Mouse (Mus musculus) small intestine, adult 2 months (tissue): ENCODE results near the gene Llgl1. TPM values are rescaled to one million over a fixed set of nuclear protein-coding genes. Genes with fewer than 3 reads are reported as not detected.

Source experiments
- H3K27ac ChIP-seq: fragments of 200-500 bp; 2 replicates; pipeline ENCODE4 v1.5.1; 2012; ENCODE audit warnings: low read depth, low read length, control low read depth, inconsistent platforms; ENCODE audit not compliant: insufficient read depth
- H3K27me3 ChIP-seq: fragments of 200-500 bp; 2 replicates; pipeline ENCODE4 v1.6.1; 2012; ENCODE audit warnings: mild to moderate bottlenecking, moderate library complexity, low read length, inconsistent platforms; ENCODE audit not compliant: control insufficient read depth, insufficient read depth
- H3K36me3 ChIP-seq: fragments of 200-500 bp; 2 replicates; pipeline ENCODE4 v1.6.1; 2012; ENCODE audit warnings: mild to moderate bottlenecking, low read length, control low read depth, inconsistent platforms; ENCODE audit not compliant: control insufficient read depth, insufficient read depth
- H3K4me1 ChIP-seq: fragments of 200-500 bp; 2 replicates; pipeline ENCODE4 v1.6.1; 2012; ENCODE audit warnings: low read length, inconsistent platforms, mixed read lengths; ENCODE audit not compliant: control insufficient read depth, insufficient read depth, insufficient read length
- H3K4me3 ChIP-seq: fragments of 200-500 bp; 2 replicates; pipeline ENCODE4 v1.5.1; 2012; ENCODE audit warnings: low read depth, mild to moderate bottlenecking, control low read depth, inconsistent platforms, low read length, moderate library complexity
- CTCF ChIP-seq: fragments of 200-500 bp; IDR thresholded peaks from 2 replicates; pipeline ENCODE4 v1.5.1; 2012; ENCODE audit warnings: low read depth, mild to moderate bottlenecking, control low read depth, inconsistent platforms, low read length, moderate library complexity, mixed read lengths; ENCODE audit not compliant: insufficient replicate concordance, insufficient read length; ENCODE audit errors: extremely low read depth
- POLR2A ChIP-seq: fragments of 200-500 bp; IDR thresholded peaks from 2 replicates; pipeline ENCODE4 v1.6.1; 2012; ENCODE audit warnings: low read depth, mild to moderate bottlenecking, control low read depth, inconsistent platforms, low read length, moderate library complexity
- WGBS: fragments of 180-500 bp; shearing (Covaris S2); methylation state at CpG from one replicate; pipeline ENCODE4 v1.1.7; 2018; 5-methylcytosine and 5-hydroxymethylcytosine counted together
- polyA plus RNA-seq: library from polyadenylated mRNA; depleted of rRNA; stranded (reverse); fragments of >200 nt; gene quantifications from 2 replicates; pipeline ENCODE4 v1.2.3, GENCODE M21; 2012; rRNA removed

Gene Llgl1
- polyA plus RNA-seq, result 18.9 and 32.4 TPM in 2 replicates

DNA sequence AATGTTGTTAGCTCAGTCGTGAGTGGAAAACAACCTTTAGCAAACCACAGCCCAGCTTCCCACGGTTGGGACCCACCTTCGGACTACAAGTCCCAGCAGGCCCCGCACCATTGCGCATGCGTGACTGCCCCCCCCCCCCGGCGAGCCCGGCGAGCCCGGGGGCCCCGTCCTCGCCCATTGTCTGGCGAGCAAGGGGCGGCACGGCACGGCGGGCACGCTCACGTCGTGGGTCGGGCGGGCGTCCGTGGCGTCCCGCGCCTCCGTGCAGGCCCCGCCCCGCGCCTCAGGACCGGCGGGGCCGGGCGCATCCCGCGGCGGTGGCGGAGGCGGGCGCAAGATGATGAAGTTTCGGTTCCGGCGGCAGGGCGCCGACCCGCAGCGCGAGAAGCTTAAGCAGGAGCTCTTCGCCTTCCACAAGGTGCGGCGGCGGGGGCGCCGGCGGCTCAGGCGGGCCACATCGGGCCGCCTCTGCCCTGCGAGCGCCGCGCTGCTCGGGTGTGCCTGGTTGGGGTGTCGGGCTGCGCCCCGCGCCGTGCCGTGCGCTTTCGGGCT, at the start of gene Llgl1:
Gene Llgl1, plus strand, starts transcription at position 200 of the 552 bp plus-strand sequence.
- TF ChIP-seq POLR2A (no peak), CTCF (no peak)
- H3K36me3 ChIP-seq, result no peaks in the 10 kb centered on the region; the same call in 1 of the 2 replicates
- peak within 1 kb of the TSS; percentile 89 for H3K4me3 ChIP-seq
- under 1% methylated on average over 71 of the region's 73 CpGs for WGBS
- peaks cover 2% of the 10 kb centered on the region for H3K4me1 ChIP-seq
- peak within 1 kb of the TSS; percentile 54 for H3K27ac ChIP-seq
- H3K27me3 ChIP-seq, result no peaks in the 10 kb centered on the region

DNA sequence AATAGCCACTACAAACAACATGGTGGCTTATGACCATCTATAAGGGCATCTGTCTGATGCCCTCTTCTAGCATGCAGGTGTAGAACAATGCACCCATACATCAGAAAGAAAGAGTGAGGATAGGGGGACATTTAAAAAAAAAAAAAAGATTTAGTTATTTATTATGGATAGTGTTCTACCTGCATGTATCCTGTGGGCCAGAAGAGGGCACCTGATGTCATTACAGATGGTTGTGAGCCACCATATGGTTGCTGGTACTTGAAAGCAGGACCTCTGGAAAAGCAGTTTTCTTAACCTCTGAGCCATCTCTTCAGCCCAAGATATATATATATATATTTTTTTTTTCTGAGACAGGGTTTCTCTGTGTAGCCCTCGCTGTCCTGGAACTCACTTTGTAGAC, 3.4 kb upstream of the Llgl1 start:
- WGBS, result 59% methylated on average over 1 of the region's 1 CpGs
- Histone ChIP-seq H3K27ac (no peak overlapping the region), H3K36me3 (no peaks in the 10 kb centered on the region), H3K27me3 (no peaks in the 10 kb centered on the region), H3K4me3 (no peak overlapping the region), H3K4me1 (peaks cover 2% of the 10 kb centered on the region; the same call in 1 of the 2 replicates)
- TF ChIP-seq CTCF (no peak), POLR2A (no peak)

DNA sequence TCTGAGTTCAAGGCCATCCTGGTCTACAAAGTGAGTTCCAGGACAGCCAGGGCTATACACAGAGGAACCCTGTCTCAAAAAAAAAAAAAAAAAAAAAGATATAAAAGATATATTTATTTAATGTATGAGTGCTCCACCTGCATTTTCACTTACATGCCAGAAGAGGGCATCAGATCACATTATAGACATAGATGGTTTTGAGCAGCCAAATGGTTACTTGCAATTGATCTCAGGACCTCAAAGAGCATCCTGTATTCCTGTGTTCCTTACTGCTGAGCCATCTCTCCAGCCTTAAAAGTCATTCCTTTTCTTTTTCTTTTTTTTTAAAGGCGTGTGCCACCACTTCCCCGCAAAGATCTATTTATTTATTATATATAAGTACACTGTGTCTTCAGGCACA, 2.0 kb upstream of the Llgl1 start:
- 47% methylated on average over 2 of the region's 2 CpGs for WGBS

DNA sequence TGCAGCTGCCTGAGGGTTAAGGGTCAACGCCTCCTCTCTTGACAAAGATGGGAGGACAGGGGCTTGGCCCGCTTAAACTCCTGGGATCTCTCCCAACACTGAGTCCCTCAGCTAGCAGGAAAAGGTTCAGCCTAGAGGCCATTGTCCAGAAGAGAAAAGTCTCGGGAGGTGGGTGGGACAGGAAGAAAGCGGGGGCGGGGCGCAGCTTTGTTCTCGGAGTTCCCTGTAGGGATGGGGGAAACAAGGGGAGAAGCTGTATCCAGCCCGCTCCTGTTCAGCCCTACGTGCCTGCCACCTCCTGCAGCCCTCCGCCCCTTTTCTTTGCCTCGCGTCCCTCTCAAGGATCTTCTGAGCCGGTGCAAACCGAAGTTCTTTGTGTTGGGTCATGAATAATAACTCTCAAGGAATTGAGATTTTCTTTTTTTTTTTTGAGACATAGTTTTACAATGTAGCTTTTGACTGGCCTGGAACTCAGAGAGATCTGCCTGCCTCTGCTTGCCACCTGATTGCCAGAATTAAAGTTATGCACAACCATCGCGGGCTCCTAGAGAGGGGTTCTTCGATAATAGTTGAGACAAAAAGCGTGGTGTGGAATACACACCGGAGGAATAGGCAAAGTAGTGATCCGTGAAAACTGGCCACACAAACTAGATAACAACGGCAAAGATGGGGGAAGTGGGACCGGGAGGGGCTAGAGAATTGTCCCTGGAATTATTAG, 558 bp upstream of the Llgl1 start:
- no peaks in the 10 kb centered on the region for H3K36me3 ChIP-seq
- H3K27ac ChIP-seq, result peak overlapping the region; percentile 54
- TF ChIP-seq CTCF (no peak), POLR2A (peak; percentile 26; the same call in 1 of the 2 replicates)
- H3K4me3 ChIP-seq, result peak overlapping the region; percentile 89
- H3K4me1 ChIP-seq, result peaks cover 2% of the 10 kb centered on the region
- no peaks in the 10 kb centered on the region for H3K27me3 ChIP-seq
- 1% methylated on average over 22 of the region's 22 CpGs for WGBS

More for the DNA sequence above, 2.0 kb upstream of the Llgl1 start:
- Histone ChIP-seq H3K4me1 (peaks cover 2% of the 10 kb centered on the region; the same call in 1 of the 2 replicates), H3K36me3 (no peaks in the 10 kb centered on the region), H3K4me3 (no peak overlapping the region), H3K27me3 (no peaks in the 10 kb centered on the region), H3K27ac (no peak overlapping the region)
- TF ChIP-seq CTCF (no peak), POLR2A (no peak)

DNA sequence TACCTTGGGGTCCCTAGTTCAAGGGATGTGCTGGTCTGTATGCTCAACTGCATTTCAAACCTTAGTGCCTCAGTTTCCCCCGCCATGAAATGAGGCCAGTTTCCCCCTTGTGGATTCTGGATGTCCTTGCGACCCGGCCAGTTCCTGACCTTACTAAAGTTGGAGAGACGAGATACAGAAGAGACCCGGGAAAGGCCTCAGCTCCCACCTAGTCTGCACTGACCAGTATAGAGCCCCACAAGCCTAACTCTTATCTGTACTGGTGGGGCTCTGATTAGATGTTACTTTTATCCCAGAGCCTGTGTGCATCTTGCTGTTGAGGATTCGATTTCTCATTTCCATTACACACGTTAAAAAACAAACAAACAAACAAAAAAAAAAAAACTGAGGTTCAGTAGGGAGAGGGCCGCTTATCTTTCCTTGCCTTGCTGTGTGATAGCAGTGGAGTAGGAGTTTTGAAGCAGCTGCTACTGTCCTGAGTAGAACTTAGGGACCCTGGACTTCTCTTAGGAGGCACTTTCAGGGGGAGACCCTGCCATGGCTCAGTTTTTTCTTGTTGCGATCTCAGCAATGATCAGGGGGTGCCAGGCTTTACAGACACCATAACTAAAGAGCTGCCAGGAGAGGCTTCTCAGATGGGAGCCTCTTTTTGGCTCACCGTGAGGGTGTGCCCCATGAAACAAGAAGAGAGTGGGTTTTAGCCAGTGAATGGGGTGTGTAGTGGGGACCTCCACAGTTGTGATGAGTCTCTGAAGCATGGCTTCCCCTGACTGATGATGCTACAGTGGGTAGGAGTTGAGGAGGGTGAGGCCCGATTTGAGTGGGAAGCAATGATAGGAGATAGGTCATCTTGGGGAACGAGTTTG, 1.0 kb downstream of the Llgl1 start:
- 23% methylated on average over 12 of the region's 12 CpGs for WGBS
- H3K4me3 ChIP-seq, result peak overlapping the region; percentile 89

DNA sequence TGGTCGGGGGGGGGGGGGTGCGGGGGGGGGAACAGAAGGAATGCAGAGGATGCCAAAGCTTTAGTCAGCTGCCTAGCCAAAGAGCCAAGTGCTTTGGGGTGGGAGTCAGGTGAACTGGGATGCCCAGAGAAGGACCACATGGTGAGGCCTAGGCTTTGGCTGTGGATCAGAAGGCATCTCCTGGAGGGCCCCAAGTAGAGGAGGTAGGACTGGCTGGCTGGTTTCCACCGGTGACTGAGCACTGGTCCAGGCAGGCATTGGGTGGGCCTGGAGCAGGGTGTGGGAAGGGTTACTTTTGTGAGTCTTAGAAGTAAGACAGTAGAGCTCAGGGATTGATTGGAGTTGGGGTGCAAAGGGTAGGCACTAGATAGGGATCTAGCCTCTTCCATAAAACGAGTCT, 2.1 kb downstream of the Llgl1 start:
- Histone ChIP-seq H3K27ac (no peak overlapping the region), H3K36me3 (peaks cover 9% of the 10 kb centered on the region; the same call in 1 of the 2 replicates), H3K27me3 (no peaks in the 10 kb centered on the region), H3K4me1 (peaks cover 2% of the 10 kb centered on the region), H3K4me3 (no peak overlapping the region)
- TF ChIP-seq CTCF, result no peak
- TF ChIP-seq POLR2A, result no peak
- WGBS, result 63% methylated on average over 3 of the region's 4 CpGs

More for the DNA sequence above, 1.0 kb downstream of the Llgl1 start:
- Histone ChIP-seq H3K36me3 (peaks cover 2% of the 10 kb centered on the region; the same call in 1 of the 2 replicates), H3K4me1 (peaks cover 2% of the 10 kb centered on the region), H3K27me3 (no peaks in the 10 kb centered on the region), H3K27ac (no peak overlapping the region)
- TF ChIP-seq CTCF (no peak), POLR2A (no peak)

DNA sequence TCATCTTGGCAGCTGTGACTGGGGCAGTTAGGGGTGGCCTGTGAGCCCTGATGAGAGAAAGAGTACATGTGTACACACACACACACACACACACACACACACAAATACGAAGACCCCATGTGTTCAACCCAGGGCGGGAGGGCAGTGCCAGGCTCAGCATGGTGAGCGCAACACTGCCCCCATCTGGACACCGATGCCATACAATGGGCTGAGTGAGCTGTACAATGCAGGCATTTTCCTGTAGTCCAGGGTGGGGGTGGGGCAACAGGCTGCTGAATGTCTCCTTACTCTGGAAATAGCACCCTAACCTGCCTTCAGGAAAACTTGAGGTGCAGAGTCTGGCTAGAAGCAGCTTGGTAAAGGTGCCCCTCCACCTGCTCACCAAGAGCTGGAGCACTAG, 3.6 kb downstream of the Llgl1 start:
- 45% methylated on average over 4 of the region's 4 CpGs for WGBS
- H3K4me3 ChIP-seq, result no peak overlapping the region
- no peaks in the 10 kb centered on the region for H3K27me3 ChIP-seq
- H3K36me3 ChIP-seq, result peaks cover 14% of the 10 kb centered on the region; the same call in 1 of the 2 replicates
- peaks cover 14% of the 10 kb centered on the region for H3K4me1 ChIP-seq
- H3K27ac ChIP-seq, result no peak overlapping the region
- TF ChIP-seq POLR2A (no peak), CTCF (peak; percentile 54; the same call in 1 of the 2 replicates)
